Mouse (Mus musculus): ENCODE measurements around the gene Grik4.

Grik4 gene

DNA sequence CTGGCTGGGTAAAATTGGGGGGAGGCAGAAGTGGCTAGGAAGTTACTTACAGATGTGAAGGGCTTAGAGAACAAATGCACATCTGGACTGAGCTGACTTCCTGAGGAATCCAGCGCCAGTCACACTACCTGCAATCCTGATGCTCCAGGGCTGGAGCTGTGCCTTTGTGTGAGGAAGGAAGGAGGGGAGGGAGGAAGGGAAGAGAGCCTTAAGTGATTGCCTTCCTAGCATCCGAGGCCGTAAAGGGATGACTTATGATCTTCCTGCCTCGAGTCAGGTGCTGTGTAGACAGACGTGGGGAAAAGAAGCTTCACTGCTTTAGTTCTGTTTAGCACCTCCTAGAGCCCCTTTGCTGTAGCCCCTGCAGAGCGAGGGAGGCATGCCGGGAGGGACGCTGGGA, 189.6 kb downstream of the Grik4 start:
- no peak for DNase-seq (ENCODE audit: extremely low read depth, low read depth, low spot score)

GRCm38 (mm10) chr9:42751160-42751559, 193.1 kb downstream of the Grik4 start:
- DNase-seq (ENCODE audit: extremely low read depth, low read depth, low spot score) = peak; percentile 81

- DNase-seq (ENCODE audit: extremely low read depth, low read depth, low spot score) = no peak
Observed at GRCm38 (mm10) chr9:42750176-42750575, 194.1 kb downstream of the Grik4 start.

DNA sequence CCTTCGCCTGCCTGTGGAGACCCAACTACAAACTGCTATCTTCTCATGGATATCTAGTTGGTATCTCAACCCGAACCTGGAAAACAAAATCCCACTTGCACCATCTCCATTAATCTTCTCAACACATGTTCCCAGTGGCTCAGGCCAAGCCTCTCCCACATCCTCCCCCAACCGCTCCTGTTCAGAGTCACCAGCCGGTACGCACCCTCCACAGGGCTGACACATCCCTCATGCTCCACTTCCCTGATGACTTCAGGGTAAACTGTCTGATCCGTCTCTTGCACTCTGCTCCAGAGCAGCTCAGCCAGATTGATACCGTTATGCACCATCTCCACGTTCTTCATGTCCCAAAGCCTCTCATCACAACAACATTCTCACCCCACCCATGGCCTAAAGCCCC, 198.3 kb downstream of the Grik4 start:
- no peak for DNase-seq (ENCODE audit: extremely low read depth, low read depth, low spot score)

GRCm38 (mm10) chr9:42742385-42742784, 201.9 kb downstream of the Grik4 start:
- no peak for DNase-seq (ENCODE audit: extremely low read depth, low read depth, low spot score)

DNA sequence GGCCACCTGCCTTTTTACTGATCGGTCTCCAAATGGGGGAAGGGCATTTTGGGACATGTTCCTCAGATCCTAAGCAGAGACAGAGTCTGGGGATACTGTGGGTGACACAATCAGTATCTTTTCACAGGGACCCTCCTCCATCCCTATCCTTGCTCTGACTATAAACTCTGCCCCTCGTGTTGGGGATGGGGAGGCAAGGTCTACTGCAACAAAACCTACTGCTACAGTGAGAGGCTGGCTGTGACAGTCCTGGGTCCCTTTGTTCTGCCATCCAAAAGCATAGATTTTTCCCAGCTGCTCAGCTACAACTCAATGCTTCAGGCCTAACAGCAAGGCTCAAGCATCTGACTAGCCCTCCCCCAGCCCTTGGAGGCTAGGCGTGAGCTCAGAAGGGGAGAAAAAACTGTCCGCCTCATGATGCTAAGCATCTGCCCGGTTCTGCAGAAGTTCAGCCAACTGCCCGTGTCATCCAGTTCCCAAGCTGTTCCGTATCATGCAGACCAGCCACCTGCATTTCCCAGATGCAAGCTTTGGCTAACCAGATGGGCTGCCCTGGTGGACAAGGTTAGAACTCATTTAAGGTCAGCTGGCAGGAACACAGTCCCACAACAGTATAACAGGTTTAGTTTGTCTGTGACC, 207.5 kb downstream of the Grik4 start:
- no peak for DNase-seq (ENCODE audit: extremely low read depth, low read depth, low spot score)

- no peak for DNase-seq (ENCODE audit: extremely low read depth, low read depth, low spot score)
Observed at GRCm38 (mm10) chr9:42735086-42735485, 209.2 kb downstream of the Grik4 start.

- DNase-seq (ENCODE audit: extremely low read depth, low read depth, low spot score) = peak; percentile 92
Observed at GRCm38 (mm10) chr9:42732731-42733318, 211.5 kb downstream of the Grik4 start.

- no peak for DNase-seq (ENCODE audit: extremely low read depth, low read depth, low spot score)
Observed at GRCm38 (mm10) chr9:42728472-42728871, 215.8 kb downstream of the Grik4 start.

DNA sequence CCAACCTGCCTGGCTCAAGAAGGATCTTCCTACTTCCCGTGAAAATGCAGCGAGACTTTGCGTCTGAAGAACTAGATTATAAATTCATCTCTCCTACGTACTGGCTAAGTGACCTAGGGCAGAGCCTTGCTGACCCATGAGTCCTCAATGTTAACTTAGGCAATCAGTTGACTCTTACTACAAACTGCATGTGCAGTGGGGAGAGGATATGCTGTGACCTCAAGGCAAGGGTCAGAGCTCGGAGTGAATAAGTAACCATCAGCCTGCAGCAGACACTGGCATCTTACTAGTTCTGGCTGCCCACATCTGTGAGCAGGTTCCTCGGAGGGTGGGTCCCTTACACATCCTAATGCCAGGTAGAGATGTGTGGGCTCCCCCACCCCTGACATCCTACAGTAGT, 216.6 kb downstream of the Grik4 start:
- no peak for DNase-seq (ENCODE audit: extremely low read depth, low read depth, low spot score)

DNA sequence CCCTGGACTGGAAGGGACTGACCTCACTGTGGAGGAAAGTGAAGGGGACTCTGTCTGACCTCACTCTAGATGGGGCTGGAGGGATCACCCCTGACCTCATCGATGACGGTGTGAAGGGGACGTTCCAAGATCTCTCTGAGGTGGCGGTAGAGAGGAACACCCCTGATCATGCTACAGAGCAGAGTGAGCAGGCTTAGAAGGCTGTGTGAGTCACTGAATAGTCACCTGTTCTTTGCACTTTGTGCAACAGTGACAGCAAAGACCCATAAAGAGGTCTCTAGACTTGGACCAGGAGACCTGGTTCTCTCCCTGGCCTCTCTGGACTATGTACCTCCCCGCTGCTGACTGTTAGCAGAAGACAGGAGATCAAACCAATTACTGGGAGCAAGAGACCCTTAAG, 217.1 kb downstream of the Grik4 start:
- DNase-seq (ENCODE audit: extremely low read depth, low read depth, low spot score) = no peak

DNA sequence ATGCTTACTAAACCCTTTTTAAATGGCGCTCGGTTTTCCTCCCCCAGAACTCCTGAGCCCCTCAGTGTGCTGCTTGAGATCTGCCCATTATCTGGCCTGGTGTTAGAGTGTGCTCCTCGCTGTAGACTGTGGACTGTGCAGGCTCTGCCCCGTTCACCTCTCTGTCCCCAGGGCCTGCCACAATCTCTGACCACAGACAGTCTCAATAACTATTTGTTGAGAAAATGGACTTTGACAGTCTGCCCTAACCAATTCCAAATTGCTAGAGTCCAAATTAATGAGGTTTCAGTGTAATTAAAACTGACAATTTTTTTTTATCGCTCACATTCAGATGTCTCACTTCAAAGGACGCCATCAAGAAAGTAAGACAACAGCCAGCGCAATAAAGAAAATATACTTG, 220.2 kb downstream of the Grik4 start:
- no peak for DNase-seq (ENCODE audit: extremely low read depth, low read depth, low spot score)

GRCm38 (mm10) chr9:42722501-42722900, 221.8 kb downstream of the Grik4 start:
- DNase-seq (ENCODE audit: extremely low read depth, low read depth, low spot score) = no peak

DNA sequence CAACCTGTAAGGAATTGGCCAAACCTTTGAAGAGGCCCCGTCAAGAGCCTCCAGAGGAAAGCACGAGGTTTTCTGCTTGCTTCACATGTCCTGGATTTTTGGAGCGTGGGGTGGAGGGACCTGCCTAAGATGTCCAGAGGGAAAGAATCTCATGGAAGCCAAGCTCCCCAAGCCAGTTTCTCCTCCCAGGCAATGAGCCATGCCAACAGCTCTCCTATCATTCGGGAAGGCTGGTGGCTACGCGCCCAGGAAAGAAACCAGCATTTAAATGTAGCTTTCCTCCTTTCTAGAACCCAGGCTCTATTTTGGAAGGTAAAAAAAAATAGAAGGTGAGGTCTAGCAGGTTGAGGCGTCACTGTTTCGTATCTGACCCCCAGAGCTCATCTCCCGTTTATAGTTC, 222.6 kb downstream of the Grik4 start:
- DNase-seq (ENCODE audit: extremely low read depth, low read depth, low spot score) = no peak

DNA sequence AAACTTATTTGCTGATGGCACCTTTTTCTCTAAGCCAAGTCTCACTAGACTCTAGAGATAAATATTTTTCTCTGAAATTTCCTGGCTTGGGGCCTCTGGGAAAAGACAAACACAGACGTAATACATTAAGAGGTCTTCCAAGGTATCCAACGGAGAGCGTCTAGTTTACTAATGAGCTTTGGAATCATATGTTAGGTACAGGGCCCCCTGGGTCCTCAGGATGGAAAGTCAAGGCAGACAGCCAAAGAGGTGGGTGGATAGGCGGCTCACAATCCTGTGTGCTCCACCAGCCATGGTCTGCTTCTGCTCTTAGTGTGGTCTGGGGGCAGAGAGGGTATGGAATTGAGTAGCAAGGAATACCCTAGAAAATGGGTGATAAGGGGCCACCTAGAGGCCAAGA, 223.1 kb downstream of the Grik4 start:
- no peak for DNase-seq (ENCODE audit: extremely low read depth, low read depth, low spot score)

- no peak for DNase-seq (ENCODE audit: extremely low read depth, low read depth, low spot score)
Observed at GRCm38 (mm10) chr9:42713912-42714311, 230.4 kb downstream of the Grik4 start.

GRCm38 (mm10) chr9:42705848-42706247, 238.4 kb downstream of the Grik4 start:
- DNase-seq (ENCODE audit: extremely low read depth, low read depth, low spot score) = no peak

DNA sequence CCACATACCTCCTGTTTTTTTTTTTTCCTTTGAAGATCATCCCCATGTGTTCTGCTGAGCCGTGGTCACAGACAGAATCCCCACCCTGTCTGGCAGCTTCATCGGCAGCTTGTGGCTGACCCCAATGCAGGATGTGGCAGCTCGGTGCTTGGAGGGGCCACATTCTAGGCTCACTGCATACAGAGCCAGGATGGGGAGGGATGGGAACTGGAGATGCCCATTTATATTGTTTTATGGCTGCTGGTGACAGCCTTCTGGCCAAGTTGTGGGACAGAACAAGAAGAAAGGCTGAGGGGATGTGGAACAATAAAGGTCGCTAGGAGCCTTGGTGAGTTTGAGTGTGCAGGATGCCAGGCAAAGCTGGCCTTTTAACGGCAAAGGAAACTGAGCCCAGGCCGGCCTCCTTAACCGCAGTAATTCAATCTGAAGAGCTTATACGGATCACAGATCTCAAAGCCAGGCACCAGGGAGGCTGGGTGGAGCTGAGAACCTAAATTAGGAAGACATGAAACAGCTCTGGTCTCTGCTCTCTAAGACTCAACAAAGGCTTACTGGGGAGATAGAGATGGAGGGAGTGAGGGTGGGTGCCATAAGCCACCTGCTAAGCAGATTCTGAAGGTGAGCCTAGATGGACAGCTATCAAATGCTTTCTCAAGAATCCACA, 241.0 kb downstream of the Grik4 start:
- no peak for DNase-seq (ENCODE audit: extremely low read depth, low read depth, low spot score)

GRCm38 (mm10) chr9:42702231-42703132, 241.8 kb downstream of the Grik4 start:
- DNase-seq (ENCODE audit: extremely low read depth, low read depth, low spot score) = no peak

GRCm38 (mm10) chr9:42701729-42702128, 242.6 kb downstream of the Grik4 start:
- no peak for DNase-seq (ENCODE audit: extremely low read depth, low read depth, low spot score)

GRCm38 (mm10) chr9:42693024-42693423, 251.3 kb downstream of the Grik4 start:
- no peak for DNase-seq (ENCODE audit: extremely low read depth, low read depth, low spot score)

Measured in fat pad, adult 2 months (tissue).